Mouse (Mus musculus): ENCODE measurements around the gene Tas2r140. TPM values are rescaled to one million over a fixed set of nuclear protein-coding genes. Genes with fewer than 3 reads are reported as not detected.

The Tas2r140 gene
- not detected for total RNA-seq (2021)

GRCm38 (mm10) chr6:133055716-133056115 is at the start of gene Tas2r140:
Gene Tas2r140 (minus strand): TSS chr6:133055816.
- intact Hi-C loops (cut with DNase I): no loop called here

GRCm38 (mm10) chr6:133104609-133104921 is 48.9 kb upstream of the Tas2r140 start, which contains the start of gene Smim10l1:
Gene Smim10l1 (plus strand): TSS chr6:133104909.
- no peak for DNase-seq (ENCODE audit: extremely low spot score in 1 of 2, low spot score in 2 of 2)
- intact Hi-C loops (cut with DNase I): no loop called here

More at GRCm38 (mm10) chr6:133055716-133056115, at the start of gene Tas2r140:
- DNase-seq (ENCODE audit: extremely low spot score in 1 of 2, low spot score in 2 of 2): no peak

GRCm38 (mm10) chr6:133102430-133102829 is 46.8 kb upstream of the Tas2r140 start:
- intact Hi-C loops (cut with DNase I): no loop called here
- no peak for DNase-seq (ENCODE audit: extremely low spot score in 1 of 2, low spot score in 2 of 2)

- no peak for DNase-seq (ENCODE audit: extremely low spot score in 1 of 2, low spot score in 2 of 2)
- intact Hi-C loops (cut with DNase I): no loop called here
Observed at GRCm38 (mm10) chr6:133092226-133092625, 36.6 kb upstream of the Tas2r140 start.

- intact Hi-C loops (cut with DNase I): no loop called here
- DNase-seq (ENCODE audit: extremely low spot score in 1 of 2, low spot score in 2 of 2): no peak
Observed at GRCm38 (mm10) chr6:133037001-133037400, 18.6 kb downstream of the Tas2r140 start, which contains the start of gene Tas2r103. Gene Tas2r103 (minus strand): TSS chr6:133037101.

Other genes starting within 250 kb of the Tas2r140 start
- not detected for gene Tas2r123, start 208.7 kb downstream of the Tas2r140 start, total RNA-seq (2021)
- not detected for gene Tas2r116, start 200.4 kb downstream of the Tas2r140 start, total RNA-seq (2021)
- not detected for gene Tas2r110, start 187.8 kb downstream of the Tas2r140 start, total RNA-seq (2021)
- gene Tas2r113, start 162.8 kb downstream of the Tas2r140 start, total RNA-seq (2021): not detected
- gene Tas2r125, start 146.2 kb downstream of the Tas2r140 start, total RNA-seq (2021): not detected
- not detected for gene Tas2r129, start 104.7 kb downstream of the Tas2r140 start, total RNA-seq (2021)
- not detected for gene Tas2r131, start 97.9 kb downstream of the Tas2r140 start, total RNA-seq (2021)
- gene Tas2r109, start 74.9 kb downstream of the Tas2r140 start, total RNA-seq (2021): not detected
- gene Tas2r103, start 18.7 kb downstream of the Tas2r140 start, total RNA-seq (2021): not detected
- 10 to 100 TPM; 70.7 to 71.5 TPM for gene Smim10l1, start 49.1 kb upstream of the Tas2r140 start, total RNA-seq (2021)
- gene 5530400C23Rik, start 236.4 kb upstream of the Tas2r140 start, total RNA-seq (2021): not detected